Comparison of ENCODE assay signal across 8 mouse cellular contexts in genomic region chr12:4476832-4477671, GRCm38 (mm10). TPM values are rescaled to one million over a fixed set of nuclear protein-coding genes. Genes with fewer than 3 reads are reported as not detected.
DNase-seq lines count a peak whose midpoint lies in the region; ATAC-seq and TF ChIP-seq lines count a peak whose summit lies in the region.

TSS of gene Ncoa1 (minus strand) at chr12:4477182.

- no peak for TF ChIP-seq EP300 in liver, postnatal 0 days (IDR thresholded peaks at IDR 0.05; ENCODE audit: low read depth)

- H3K4me2 ChIP-seq in forebrain, embryonic 12.5 days, result peak within 1 kb of the TSS; percentile 69
- H3K4me2 ChIP-seq in heart, embryonic 16.5 days (ENCODE audit: low read depth, low read length), result peak within 1 kb of the TSS; percentile 76
- H3K4me2 ChIP-seq in liver, postnatal 0 days (ENCODE audit: low read depth, low read length), result peak within 1 kb of the TSS; percentile 92
- H3K4me2 ChIP-seq in neural tube, embryonic 13.5 days, result peak within 1 kb of the TSS; percentile 84

- H3K4me3 ChIP-seq in forebrain, embryonic 12.5 days (replicated peaks), result peak within 1 kb of the TSS; percentile 86
- H3K4me3 ChIP-seq in heart, embryonic 16.5 days (ENCODE audit: low read length), result peak within 1 kb of the TSS; percentile 75
- H3K4me3 ChIP-seq in liver, postnatal 0 days (ENCODE audit: low read depth, low read length), result peak within 1 kb of the TSS; percentile 70
- H3K4me3 ChIP-seq in neural tube, embryonic 13.5 days, result peak within 1 kb of the TSS; percentile 97
- H3K4me3 ChIP-seq in testis, adult 2 months (ENCODE audit: control insufficient read depth, low read depth, low read length), result peak within 1 kb of the TSS; percentile 99

- H3K27me3 ChIP-seq in forebrain, embryonic 12.5 days, result peaks cover 13% of the 10 kb centered on the region
- H3K27me3 ChIP-seq in heart, embryonic 16.5 days (ENCODE audit: control insufficient read depth, insufficient read depth, low read length), result no peaks in the 10 kb centered on the region
- peaks cover 15% of the 10 kb centered on the region; the same call in 1 of the 2 replicates for H3K27me3 ChIP-seq in liver, postnatal 0 days (ENCODE audit: insufficient read depth, low read length)
- no peaks in the 10 kb centered on the region for H3K27me3 ChIP-seq in neural tube, embryonic 13.5 days
- H3K27me3 ChIP-seq in testis, adult 2 months (ENCODE audit: control insufficient read depth, insufficient read depth, low read length), result no peaks in the 10 kb centered on the region

- under 1% methylated on average over 49 of the region's 98 CpGs for WGBS in forebrain, embryonic 12.5 days
- WGBS in heart, embryonic 16.5 days, result 1% methylated on average over 70 of the region's 98 CpGs
- 4% methylated on average over 51 of the region's 98 CpGs for WGBS in liver, postnatal 0 days (ENCODE audit: insufficient replicate concordance)
- 2% methylated on average over 55 of the region's 98 CpGs for WGBS in neural tube, embryonic 13.5 days

- ATAC-seq in forebrain, embryonic 12.5 days (ENCODE audit: low FRiP score), result peak; percentile 78
- ATAC-seq in heart, embryonic 16.5 days (replicated peaks; ENCODE audit: extremely low read depth, insufficient read depth, low FRiP score), result peak; percentile 87
- ATAC-seq in liver, postnatal 0 days, result peak; percentile 84
- ATAC-seq in neural tube, embryonic 13.5 days (ENCODE audit: low read depth), result peak; percentile 85

- peak within 1 kb of the TSS; percentile 97 for H3K27ac ChIP-seq in forebrain, embryonic 12.5 days
- H3K27ac ChIP-seq in heart, embryonic 16.5 days (ENCODE audit: low read length), result peak within 1 kb of the TSS; percentile 91
- H3K27ac ChIP-seq in liver, postnatal 0 days (ENCODE audit: low read depth), result peak within 1 kb of the TSS; percentile 92
- peak within 1 kb of the TSS; percentile 99 for H3K27ac ChIP-seq in neural tube, embryonic 13.5 days (replicated peaks)
- H3K27ac ChIP-seq in testis, adult 2 months (ENCODE audit: control insufficient read depth, insufficient read depth, low read depth, low read length), result peak within 1 kb of the TSS; percentile 96

- no peaks in the 10 kb centered on the region for H3K36me3 ChIP-seq in forebrain, embryonic 12.5 days (replicated peaks)
- H3K36me3 ChIP-seq in heart, embryonic 16.5 days (ENCODE audit: control insufficient read depth, insufficient read depth), result no peaks in the 10 kb centered on the region
- H3K36me3 ChIP-seq in liver, postnatal 0 days (replicated peaks; ENCODE audit: insufficient read depth, low read length), result no peaks in the 10 kb centered on the region
- H3K36me3 ChIP-seq in neural tube, embryonic 13.5 days, result no peaks in the 10 kb centered on the region
- no peaks in the 10 kb centered on the region for H3K36me3 ChIP-seq in testis, adult 2 months (ENCODE audit: control insufficient read depth, insufficient read depth, low read length)

- H3K9ac ChIP-seq in forebrain, embryonic 12.5 days, result peak within 1 kb of the TSS; percentile 93
- peak within 1 kb of the TSS; percentile 86 for H3K9ac ChIP-seq in heart, embryonic 16.5 days (ENCODE audit: low read length)
- peak within 1 kb of the TSS; percentile 97 for H3K9ac ChIP-seq in liver, postnatal 0 days (replicated peaks)
- H3K9ac ChIP-seq in neural tube, embryonic 13.5 days, result peak within 1 kb of the TSS; percentile 98

- peak; percentile 58 for TF ChIP-seq POLR2A in testis, adult 2 months (IDR thresholded peaks at IDR 0.05; ENCODE audit: control insufficient read depth, low read depth, low read length)

- TF ChIP-seq CTCF in liver, postnatal 0 days (IDR thresholded peaks at IDR 0.05; ENCODE audit: low read depth), result peak; percentile 51
- TF ChIP-seq CTCF in testis, adult 2 months (IDR thresholded peaks at IDR 0.05; ENCODE audit: control insufficient read depth, insufficient read depth, insufficient replicate concordance, low read depth, low read length), result no peak

- no peaks in the 10 kb centered on the region for H3K9me3 ChIP-seq in forebrain, embryonic 12.5 days
- H3K9me3 ChIP-seq in heart, embryonic 16.5 days (replicated peaks; ENCODE audit: control insufficient read depth, low read length), result no peaks in the 10 kb centered on the region
- H3K9me3 ChIP-seq in liver, postnatal 0 days (ENCODE audit: low read length), result no peaks in the 10 kb centered on the region
- H3K9me3 ChIP-seq in neural tube, embryonic 13.5 days, result no peaks in the 10 kb centered on the region

- H3K4me1 ChIP-seq in forebrain, embryonic 12.5 days, result peaks cover 21% of the 10 kb centered on the region
- H3K4me1 ChIP-seq in heart, embryonic 16.5 days (ENCODE audit: control insufficient read depth, insufficient read depth, low read length), result peaks cover 17% of the 10 kb centered on the region
- H3K4me1 ChIP-seq in liver, postnatal 0 days (ENCODE audit: insufficient read depth), result peaks cover 14% of the 10 kb centered on the region
- peaks cover 34% of the 10 kb centered on the region for H3K4me1 ChIP-seq in neural tube, embryonic 13.5 days (replicated peaks)
- H3K4me1 ChIP-seq in testis, adult 2 months (ENCODE audit: control insufficient read depth, insufficient read depth, low read length), result peaks cover 2% of the 10 kb centered on the region

- peak; percentile 48 to 63 for DNase-seq in CD8-positive naive resting alpha-beta T cell, adult 2 months (ENCODE audit: low read depth in 2 of 2, low spot score in 2 of 2)
- peak; percentile 29 for DNase-seq in c-Kit-positive CD71-negative TER-119-negative erythroid progenitor cells, embryonic 14.5 days (ENCODE audit: low read depth)
- DNase-seq in kidney, postnatal 36 days, result peak; percentile 67 to 87
- peak; percentile 87 for DNase-seq in liver, postnatal 0 days

RNA-seq across cellular contexts. Expression of gene Ncoa1, which starts in this region (rescaled TPM):
- polyA plus RNA-seq in forebrain, embryonic 12.5 days (2016; fragmentation: Nextera tagmentation; extraction: Ambion mirVana), result 9.1 and 11.1 TPM in 2 replicates
- polyA plus RNA-seq in heart, embryonic 16.5 days (2015; fragmentation: Nextera tagmentation; extraction: Ambion mirVana), result 6.0 and 6.2 TPM in 2 replicates
- polyA plus RNA-seq in liver, postnatal 0 days (2015; fragmentation: Nextera tagmentation; extraction: Ambion mirVana), result 2.2 and 2.5 TPM in 2 replicates
- 13.6 and 14.6 TPM in 2 replicates for polyA plus RNA-seq in neural tube, embryonic 13.5 days (2015; fragmentation: Nextera tagmentation; extraction: Ambion mirVana)
- polyA plus RNA-seq in testis, adult 2 months (2012; rRNA removed), result 15.3 and 16.4 TPM in 2 replicates

Comparison
In these comparisons a context has a peak if more than half of its experiments do, and no peak if none do; other contexts are left out.
1. Peak in every context shown above with its lines: DNase-seq, ATAC-seq, H3K4me3 ChIP-seq and H3K27ac ChIP-seq.
2. DNase-seq: peak in every context shown above with its lines; median percentile 87 in liver, postnatal 0 days; 77 in kidney, postnatal 36 days; 56 in CD8-positive naive resting alpha-beta T cell, adult 2 months; 29 in c-Kit-positive CD71-negative TER-119-negative erythroid progenitor cells, embryonic 14.5 days.